Mouse (Mus musculus) lung, postnatal 0 days (tissue): ENCODE results near the gene Cnpy1.

Experiments used
- CTCF ChIP-seq: IDR thresholded peaks from 2 replicates; pipeline ENCODE4 v1.5.1; 2016; ENCODE audit warnings: antibody characterized with exemption, mild to moderate bottlenecking
- EP300 ChIP-seq: IDR thresholded peaks from 2 replicates; pipeline ENCODE4 v1.6.1; 2016; ENCODE audit warnings: antibody characterized with exemption, mild to moderate bottlenecking, control low read depth

GRCm38 (mm10) chr5:28167611-28168252 lies 77.9 kb downstream of the Cnpy1 start:
- TF ChIP-seq CTCF (no peak), EP300 (no peak)
